Mouse (Mus musculus) kidney, adult 2 months (tissue): ENCODE data around the gene Pde4d.

Experiments used
- CTCF ChIP-seq: fragments of 200-500 bp; conservative IDR thresholded peaks from 2 replicates; pipeline ENCODE4 v1.5.1; 2011; ENCODE audit warnings: low read depth, mild to moderate bottlenecking, control low read depth, low read length, moderate library complexity, mixed read lengths; ENCODE audit not compliant: insufficient read depth, insufficient read length
- POLR2A ChIP-seq: fragments of 200-500 bp; IDR thresholded peaks from one replicate; pipeline ENCODE4 v1.6.1; 2011; ENCODE audit warnings: low read depth, low read length, control low read depth

DNA sequence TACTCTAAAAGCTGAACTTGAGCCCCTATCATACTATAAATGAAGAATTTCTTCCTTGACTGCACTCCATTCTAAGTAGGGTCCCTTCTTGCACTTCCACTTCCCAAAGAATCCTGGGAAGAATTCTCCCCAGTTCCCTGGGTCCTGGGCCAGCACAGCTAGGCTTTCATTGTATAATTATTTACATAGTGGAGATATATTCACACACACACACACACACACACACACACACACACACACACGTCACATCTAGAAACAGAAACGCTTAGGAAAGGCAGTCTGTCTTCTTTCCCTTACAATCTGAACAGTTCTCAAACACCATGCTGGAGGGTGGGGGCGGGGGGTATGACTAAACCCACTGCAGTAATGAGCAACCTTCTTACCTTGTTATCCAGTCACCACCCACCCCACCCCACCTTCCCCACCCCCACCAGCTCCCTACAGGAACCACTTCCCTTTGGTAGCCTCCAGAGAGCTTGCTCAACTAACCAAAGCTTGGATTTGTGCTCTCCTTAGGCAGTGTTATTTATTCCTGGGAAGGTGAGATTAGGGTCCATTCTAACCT is 868.8 kb downstream of the Pde4d start:
- TF ChIP-seq POLR2A (no peak), CTCF (no peak)
